Mouse (Mus musculus) retina, postnatal 1 day (tissue): ENCODE results near the gene Atad1.

Experiments used
- DNase-seq: peaks from one replicate; pipeline ENCODE4 v3.0.0-alpha.2; 2012

Gene Atad1

GRCm38 (mm10) chr19:32665243-32665642 is 74.3 kb downstream of the Atad1 start:
- no peak for DNase-seq

GRCm38 (mm10) chr19:32662936-32663335 is 76.7 kb downstream of the Atad1 start:
- DNase-seq: no peak

GRCm38 (mm10) chr19:32659346-32659745 is 80.2 kb downstream of the Atad1 start:
- DNase-seq: no peak

- DNase-seq: no peak
These were observed 85.8 kb downstream of the Atad1 start for GRCm38 (mm10) chr19:32653630-32654362.

- DNase-seq: no peak
These were observed 86.5 kb downstream of the Atad1 start for GRCm38 (mm10) chr19:32653122-32653521.

GRCm38 (mm10) chr19:32651046-32651445 is 88.5 kb downstream of the Atad1 start:
- DNase-seq: no peak

GRCm38 (mm10) chr19:32648019-32648571 is 91.5 kb downstream of the Atad1 start:
- DNase-seq: peak; percentile 70

GRCm38 (mm10) chr19:32646382-32646781 is 93.2 kb downstream of the Atad1 start:
- DNase-seq: no peak

- no peak for DNase-seq
These were observed 93.6 kb downstream of the Atad1 start for GRCm38 (mm10) chr19:32645939-32646338.

- DNase-seq: no peak
These were observed 95.9 kb downstream of the Atad1 start for GRCm38 (mm10) chr19:32643642-32644041.

- DNase-seq: no peak
These were observed 97.6 kb downstream of the Atad1 start for GRCm38 (mm10) chr19:32641995-32642394.

- no peak for DNase-seq
These were observed 98.1 kb downstream of the Atad1 start for GRCm38 (mm10) chr19:32641535-32641934.

GRCm38 (mm10) chr19:32638276-32638903 is 101.2 kb downstream of the Atad1 start:
- no peak for DNase-seq

GRCm38 (mm10) chr19:32637357-32638275 is 102.0 kb downstream of the Atad1 start:
- DNase-seq: no peak

GRCm38 (mm10) chr19:32634916-32635315 is 104.7 kb downstream of the Atad1 start:
- DNase-seq: no peak

GRCm38 (mm10) chr19:32628572-32629132 is 110.9 kb downstream of the Atad1 start:
- DNase-seq: no peak

GRCm38 (mm10) chr19:32627631-32628030 is 112.0 kb downstream of the Atad1 start:
- no peak for DNase-seq

- no peak for DNase-seq
These were observed 112.7 kb downstream of the Atad1 start for GRCm38 (mm10) chr19:32626768-32627331.

- no peak for DNase-seq
These were observed 117.4 kb downstream of the Atad1 start for GRCm38 (mm10) chr19:32622142-32622541.
